Comparison of ENCODE assay signal across 9 mouse cellular contexts in genomic region chr13:21944592-21944925, GRCm38 (mm10). TPM values are rescaled to one million over a fixed set of nuclear protein-coding genes. Genes with fewer than 3 reads are reported as not detected.
DNase-seq lines count a peak whose midpoint lies in the region; ATAC-seq and TF ChIP-seq lines count a peak whose summit lies in the region.
"Had no signal": no experiment of that assay in that cellular context is flagged by ENCODE, and none has a peak within 500 bp of the region (broad histone marks: within the 10 kb centered on the region; RNA-seq: fewer than 3 reads in every experiment).

No protein-coding gene starts in this region.

- H3K4me1 ChIP-seq in kidney, embryonic 15.5 days: peaks cover 7% of the 10 kb centered on the region; the same call in 1 of the 2 replicates
- no peaks in the 10 kb centered on the region for H3K4me1 ChIP-seq in cortical plate, adult 2 months (ENCODE audit: control insufficient read depth, insufficient read depth, low read length)
- 0 out of 2 replicates have a peak, but pooled peaks cover 2% of the 10 kb centered on the region for H3K4me1 ChIP-seq in intestine, embryonic 15.5 days (replicated peaks)
- no peaks in the 10 kb centered on the region for H3K4me1 ChIP-seq in midbrain, postnatal 0 days (ENCODE audit: insufficient read depth, low read length)

- no peaks in the 10 kb centered on the region for H3K27me3 ChIP-seq in kidney, embryonic 15.5 days
- no peaks in the 10 kb centered on the region for H3K27me3 ChIP-seq in intestine, embryonic 15.5 days (replicated peaks)
- no peaks in the 10 kb centered on the region for H3K27me3 ChIP-seq in midbrain, postnatal 0 days (ENCODE audit: insufficient read depth, low read length)

- peak overlapping the region; percentile 78 for H3K9ac ChIP-seq in kidney, embryonic 15.5 days
- H3K9ac ChIP-seq in intestine, embryonic 15.5 days: peak overlapping the region; percentile 23
- peak overlapping the region; percentile 67 for H3K9ac ChIP-seq in midbrain, postnatal 0 days (replicated peaks; ENCODE audit: low read length, poor library complexity, severe bottlenecking)

- H3K36me3 ChIP-seq in kidney, embryonic 15.5 days: peaks cover 13% of the 10 kb centered on the region
- H3K36me3 ChIP-seq in intestine, embryonic 15.5 days: no peaks in the 10 kb centered on the region
- H3K36me3 ChIP-seq in midbrain, postnatal 0 days (ENCODE audit: insufficient read depth, low read length): peaks cover 4% of the 10 kb centered on the region; the same call in 1 of the 2 replicates

- ATAC-seq in kidney, embryonic 15.5 days (replicated peaks; ENCODE audit: low FRiP score): no peak
- ATAC-seq in intestine, embryonic 15.5 days: no peak
- ATAC-seq in midbrain, postnatal 0 days (ENCODE audit: low FRiP score): peak; percentile 63

- WGBS in kidney, embryonic 15.5 days: 2% methylated on average over 7 of the region's 7 CpGs
- WGBS in intestine, embryonic 15.5 days: under 1% methylated on average over 7 of the region's 7 CpGs
- 1% methylated on average over 7 of the region's 7 CpGs for WGBS in midbrain, postnatal 0 days

- peak overlapping the region; percentile 75 for H3K4me2 ChIP-seq in kidney, embryonic 15.5 days
- peak overlapping the region; percentile 81 for H3K4me2 ChIP-seq in intestine, embryonic 15.5 days (replicated peaks)
- H3K4me2 ChIP-seq in midbrain, postnatal 0 days (ENCODE audit: low read depth, low read length, poor library complexity, severe bottlenecking): peak overlapping the region; percentile 77

- H3K27ac ChIP-seq in kidney, embryonic 15.5 days: peak overlapping the region; percentile 85
- no peak overlapping the region for H3K27ac ChIP-seq in cortical plate, adult 2 months (ENCODE audit: insufficient read depth, low read length)
- 0 out of 2 replicates have a peak overlapping the region, but pooled peaks have one; percentile 1 for H3K27ac ChIP-seq in intestine, embryonic 15.5 days
- peak overlapping the region; percentile 70 for H3K27ac ChIP-seq in midbrain, postnatal 0 days (ENCODE audit: low read depth, low read length)

- peak; percentile 41; the same call in 1 of the 2 replicates for TF ChIP-seq POLR2A in cortical plate, adult 2 months (IDR thresholded peaks at IDR 0.05; ENCODE audit: extremely low read depth, insufficient read depth, low read length)

- TF ChIP-seq CTCF in cortical plate, adult 2 months (IDR thresholded peaks at IDR 0.05; ENCODE audit: extremely low read depth, insufficient read depth, low read length): no peak
- no peak for TF ChIP-seq CTCF in midbrain, postnatal 0 days (IDR thresholded peaks at IDR 0.05)

- no peak for DNase-seq in kidney, postnatal 14 days
- no peak for DNase-seq in midbrain, postnatal 0 days (ENCODE audit: low spot score)
- DNase-seq in adrenal gland, adult (ENCODE audit: inconsistent age in 2 of 2, low spot score in 1 of 2): no peak
- DNase-seq in spleen, adult 18-20 months: no peak
- no peak for DNase-seq in layer of hippocampus, adult 8-10 months (ENCODE audit: low spot score in 2 of 2)

- no peaks in the 10 kb centered on the region for H3K9me3 ChIP-seq in kidney, embryonic 15.5 days (replicated peaks)
- H3K9me3 ChIP-seq in intestine, embryonic 15.5 days: no peaks in the 10 kb centered on the region
- no peaks in the 10 kb centered on the region for H3K9me3 ChIP-seq in midbrain, postnatal 0 days (ENCODE audit: low read length)

- peak overlapping the region; percentile 80 for H3K4me3 ChIP-seq in kidney, embryonic 15.5 days (replicated peaks)
- peak overlapping the region; percentile 60 for H3K4me3 ChIP-seq in cortical plate, adult 2 months (ENCODE audit: insufficient read depth, low read length)
- peak overlapping the region; percentile 70 for H3K4me3 ChIP-seq in intestine, embryonic 15.5 days (replicated peaks)
- H3K4me3 ChIP-seq in midbrain, postnatal 0 days (ENCODE audit: low read depth, low read length): peak overlapping the region; percentile 68

RNA-seq across cellular contexts. Expression of gene Zfp184, which starts 0.3 kb away (rescaled TPM):
- polyA plus RNA-seq in kidney, embryonic 15.5 days (2015; fragmentation: Nextera tagmentation; extraction: Ambion mirVana): 12.1 and 12.5 TPM in 2 replicates
- polyA plus RNA-seq in cortical plate, adult 2 months (2012; rRNA removed): 2.2 and 2.3 TPM in 2 replicates
- polyA plus RNA-seq in intestine, embryonic 15.5 days (2015; fragmentation: Nextera tagmentation; extraction: Ambion mirVana): 6.2 and 7.5 TPM in 2 replicates
- total RNA-seq in midbrain, postnatal 0 days (2014; rRNA removed): 8.1 and 9.8 TPM in 2 replicates
- polyA plus RNA-seq in midbrain, postnatal 0 days (2015; fragmentation: Nextera tagmentation; extraction: Ambion mirVana): 7.5 and 8.4 TPM in 2 replicates
- 1 to 10 TPM; 1.9 to 4.5 (median 2.9) TPM for total RNA-seq in layer of hippocampus, adult 8-10 months (2022)

RNA-seq across cellular contexts. Expression of gene Pom121l2, which starts 36.4 kb away (rescaled TPM):
- polyA plus RNA-seq in kidney, embryonic 15.5 days (2015; fragmentation: Nextera tagmentation; extraction: Ambion mirVana): 0.08 and 0.17 TPM in 2 replicates
- polyA plus RNA-seq in cortical plate, adult 2 months (2012; rRNA removed): 0.04 TPM in 1 of 2 replicates, not detected in the other
- 0.06 TPM in 1 of 2 replicates, not detected in the other for polyA plus RNA-seq in intestine, embryonic 15.5 days (2015; fragmentation: Nextera tagmentation; extraction: Ambion mirVana)
- 0.05 and 0.90 TPM in 2 replicates for total RNA-seq in midbrain, postnatal 0 days (2014; rRNA removed)
- not detected in 2 replicates for polyA plus RNA-seq in midbrain, postnatal 0 days (2015; fragmentation: Nextera tagmentation; extraction: Ambion mirVana)
- total RNA-seq in layer of hippocampus, adult 8-10 months (2022): not detected
- total RNA-seq: layer of hippocampus, postnatal 25 days had no signal

Comparison
In these comparisons a context has a peak if more than half of its experiments do, and no peak if none do; other contexts are left out.
1. H3K9ac ChIP-seq: peak in every context shown above with its lines; median percentile 78 in kidney, embryonic 15.5 days; 67 in midbrain, postnatal 0 days; 23 in intestine, embryonic 15.5 days.